Mouse (Mus musculus) spleen, adult 2 months (tissue): ENCODE data around the gene Slc10a3.
A peak's percentile ranks its signal among the peaks of the same experiment; 100 is the strongest.

Source experiments
- CTCF ChIP-seq: fragments of 200-500 bp; IDR thresholded peaks from 2 replicates; pipeline ENCODE4 v1.5.1; 2011; ENCODE audit warnings: mild to moderate bottlenecking, inconsistent platforms; ENCODE audit not compliant: insufficient read depth, insufficient read length, insufficient replicate concordance; ENCODE audit errors: extremely low read depth
- POLR2A ChIP-seq: fragments of 200-500 bp; IDR thresholded peaks from 2 replicates; pipeline ENCODE4 v1.6.1; 2011; ENCODE audit warnings: low read depth, low read length, inconsistent platforms

DNA sequence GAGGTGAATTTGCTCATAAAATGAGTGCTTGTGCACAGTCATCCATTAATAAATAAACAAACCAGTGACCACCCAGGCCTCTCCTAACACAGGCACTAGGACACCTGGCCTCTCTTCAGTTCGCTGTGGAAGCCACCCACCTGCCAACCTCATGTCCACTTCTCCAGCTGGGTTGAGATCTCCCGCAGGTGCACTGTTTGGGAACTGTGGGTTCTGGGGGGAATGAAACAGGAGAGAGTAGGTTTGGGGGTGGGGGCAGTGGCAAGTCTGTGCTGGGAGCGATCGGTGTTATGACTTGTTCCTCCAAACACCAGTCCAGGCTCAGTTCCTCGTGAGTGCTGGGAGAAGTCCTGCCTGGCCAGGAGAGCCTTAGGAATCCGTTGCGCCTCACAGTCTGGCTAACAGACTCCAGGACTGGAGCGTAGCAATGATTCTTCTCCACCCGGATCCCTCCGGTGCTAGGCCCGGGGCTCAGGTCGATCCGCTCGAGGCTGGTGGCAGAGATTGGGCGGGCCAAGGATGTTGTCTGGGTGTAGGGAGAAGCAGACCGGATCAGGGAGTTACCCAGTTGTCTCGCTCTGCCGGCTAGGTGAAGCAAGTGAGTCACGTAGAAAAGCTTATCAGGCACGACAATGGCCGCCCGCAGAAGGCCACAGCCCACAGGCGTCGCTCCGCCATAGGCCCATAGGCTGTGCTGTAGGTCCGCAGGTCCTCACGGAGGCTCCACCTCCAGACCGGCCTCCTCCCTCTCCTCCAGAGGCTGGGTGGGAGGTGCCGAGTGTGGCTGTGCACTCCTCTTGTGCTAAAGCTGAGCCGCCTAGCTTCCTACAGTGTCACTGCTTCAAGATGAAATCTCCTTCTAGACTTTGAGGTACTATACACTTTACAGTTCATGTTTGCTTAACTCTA, 19.6 kb upstream of the Slc10a3 start, which contains the start of the genes Fam3a and Ikbkg:
- TF ChIP-seq POLR2A (peak; percentile 36), CTCF (peak; percentile 41; the same call in 1 of the 2 replicates)
